Mouse (Mus musculus) testis, adult 2 months (tissue): ENCODE data around the gene Fam50b.

ENCODE experiments used
- CTCF ChIP-seq: fragments of 200-500 bp; IDR thresholded peaks from 2 replicates; pipeline ENCODE4 v1.5.1; 2012; ENCODE audit warnings: low read depth, mild to moderate bottlenecking, inconsistent platforms, low read length, moderate library complexity; ENCODE audit not compliant: control insufficient read depth, insufficient read depth, insufficient replicate concordance
- POLR2A ChIP-seq: fragments of 200-500 bp; IDR thresholded peaks from 2 replicates; pipeline ENCODE4 v1.6.1; 2012; ENCODE audit warnings: low read depth, mild to moderate bottlenecking, inconsistent platforms, low read length, moderate library complexity; ENCODE audit not compliant: control insufficient read depth

DNA sequence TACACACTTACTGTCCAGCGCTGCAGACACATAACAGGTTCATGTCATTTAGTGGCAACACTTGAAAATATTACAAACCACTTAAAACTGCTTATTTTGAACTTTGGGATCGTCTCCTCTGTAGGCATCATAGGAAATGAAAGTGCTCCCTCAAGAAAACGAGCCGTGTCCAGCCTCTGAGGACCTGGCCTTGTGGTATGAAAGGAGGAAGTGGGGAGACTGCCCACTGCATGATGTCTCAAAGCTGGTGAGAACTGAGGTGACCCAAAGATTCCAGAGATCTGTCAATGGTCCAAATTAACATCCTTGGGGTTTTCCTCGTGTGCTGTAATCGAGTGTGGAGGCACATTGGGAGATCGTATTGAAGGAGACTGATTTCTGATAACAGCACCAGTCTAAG lies 58.4 kb downstream of the Fam50b start:
- TF ChIP-seq POLR2A, result no peak
- no peak for TF ChIP-seq CTCF
